Mouse (Mus musculus) limb, embryonic 14.5 days (tissue): ENCODE data around the gene Samd4. TPM values are rescaled to one million over a fixed set of nuclear protein-coding genes. Genes with fewer than 3 reads are reported as not detected.
A peak's percentile ranks its signal among the peaks of the same experiment; 100 is the strongest.

ENCODE experiments used
- ATAC-seq: fragments of 200-750 bp; cut with Nextera tagmentation; 2 replicates; pipeline ENCODE4 v1.8.0; 2017; ENCODE audit warnings: low read depth, moderate number of reproducible peaks, moderate TSS enrichment; ENCODE audit not compliant: low FRiP score
- DNase-seq: peaks from one replicate; pipeline ENCODE4 v3.0.0-alpha.2; 2015; ENCODE audit warnings: low spot score
- H3K27ac ChIP-seq: fragments of 300-500 bp; sonication (generic); replicated peaks from 2 replicates; pipeline ENCODE4 v1.5.1; 2014; ENCODE audit warnings: low read depth, mild to moderate bottlenecking, low read length, moderate library complexity, mixed read lengths
- H3K27me3 ChIP-seq: fragments of 300-500 bp; sonication (generic); 2 replicates; pipeline ENCODE4 v1.6.1; 2014; ENCODE audit warnings: low read length, mixed read lengths; ENCODE audit not compliant: control insufficient read depth, insufficient read depth
- H3K36me3 ChIP-seq: fragments of 300-500 bp; sonication (generic); 2 replicates; pipeline ENCODE4 v1.6.1; 2014; ENCODE audit warnings: mild to moderate bottlenecking, low read length, moderate library complexity, mixed read lengths; ENCODE audit not compliant: control insufficient read depth, insufficient read depth
- H3K4me1 ChIP-seq: fragments of 300-500 bp; sonication (generic); 2 replicates; pipeline ENCODE4 v1.6.1; 2014; ENCODE audit warnings: antibody characterized with exemption, low read length, mixed read lengths; ENCODE audit not compliant: control insufficient read depth, insufficient read depth
- H3K4me2 ChIP-seq: fragments of 300-500 bp; sonication (generic); replicated peaks from 2 replicates; pipeline ENCODE4 v1.6.1; 2014; ENCODE audit warnings: low read depth, mild to moderate bottlenecking, low read length, moderate library complexity; ENCODE audit not compliant: severe bottlenecking
- H3K4me3 ChIP-seq: fragments of 300-500 bp; sonication (generic); replicated peaks from 2 replicates; pipeline ENCODE4 v1.5.1; 2014; ENCODE audit warnings: low read length
- H3K9ac ChIP-seq: fragments of 300-500 bp; sonication (generic); 2 replicates; pipeline ENCODE4 v1.6.1; 2014; ENCODE audit warnings: mild to moderate bottlenecking, low read depth, low read length, moderate library complexity; ENCODE audit not compliant: severe bottlenecking
- H3K9me3 ChIP-seq: fragments of 300-500 bp; sonication (generic); 2 replicates; pipeline ENCODE4 v1.6.1; 2016; ENCODE audit warnings: low read length; ENCODE audit not compliant: control insufficient read depth
- POLR2A ChIP-seq: fragments of 200-500 bp; IDR thresholded peaks from 2 replicates; pipeline ENCODE4 v1.8.0; 2012; ENCODE audit warnings: inconsistent platforms, mild to moderate bottlenecking, moderate library complexity, borderline replicate concordance; ENCODE audit not compliant: insufficient read depth, insufficient read length; ENCODE audit errors: extremely low read depth
- WGBS: fragments of 180-500 bp; shearing (Covaris S2); extraction: QIAGEN DNeasy Blood & Tissue Kit; methylation state at CpG from one replicate; pipeline ENCODE4 v1.1.7; 2014; 5-methylcytosine and 5-hydroxymethylcytosine counted together
- polyA plus RNA-seq, 2 experiments: library from polyadenylated mRNA; depleted of rRNA in 1 of 2; stranded (reverse) in 1 of 2; unstranded in 1 of 2; fragments of >200 nt; fragmentation: Nextera tagmentation in 1 of 2; extraction: Ambion mirVana in 1 of 2; gene quantifications; 2 replicates each; pipeline versions ENCODE4 v1.2.1 to v1.2.3; 2012 to 2014

The Samd4 gene
- polyA plus RNA-seq, 2 experiments, result 9.6 to 23.9 TPM

- H3K4me1 ChIP-seq, result peaks cover 19% of the 10 kb centered on the region
- H3K27me3 ChIP-seq, result no peaks in the 10 kb centered on the region
- no peak for TF ChIP-seq POLR2A
- 0 out of 2 replicates have a peak, but pooled peaks cover 2% of the 10 kb centered on the region for H3K36me3 ChIP-seq
- DNase-seq, result peak; percentile 68
- peak overlapping the region; percentile 92 for H3K4me2 ChIP-seq
- H3K4me3 ChIP-seq, result peak overlapping the region; percentile 81
- H3K9ac ChIP-seq, result peak overlapping the region; percentile 94
- peak; percentile 16; the same call in 1 of the 2 replicates for ATAC-seq
- under 1% methylated on average over 58 of the region's 70 CpGs for WGBS
- H3K9me3 ChIP-seq, result no peaks in the 10 kb centered on the region
- peak overlapping the region; percentile 96 for H3K27ac ChIP-seq
Measured at GRCm38 (mm10) chr14:46883068-46883870, 615 bp downstream of the Samd4 start.

GRCm38 (mm10) chr14:46883871-46884441 is 1.3 kb downstream of the Samd4 start:
- peaks cover 19% of the 10 kb centered on the region for H3K4me1 ChIP-seq
- peaks cover 7% of the 10 kb centered on the region; the same call in 1 of the 2 replicates for H3K36me3 ChIP-seq
- H3K4me3 ChIP-seq, result peak overlapping the region; percentile 81
- peak overlapping the region; percentile 92 for H3K4me2 ChIP-seq
- H3K9ac ChIP-seq, result peak overlapping the region; percentile 94
- ATAC-seq (peak; percentile 35), DNase-seq (peak; percentile 71)
- TF ChIP-seq POLR2A, result no peak
- H3K27me3 ChIP-seq, result no peaks in the 10 kb centered on the region
- WGBS, result 0% methylated on average over 27 of the region's 29 CpGs
- H3K9me3 ChIP-seq, result no peaks in the 10 kb centered on the region
- H3K27ac ChIP-seq, result peak overlapping the region; percentile 96

DNA sequence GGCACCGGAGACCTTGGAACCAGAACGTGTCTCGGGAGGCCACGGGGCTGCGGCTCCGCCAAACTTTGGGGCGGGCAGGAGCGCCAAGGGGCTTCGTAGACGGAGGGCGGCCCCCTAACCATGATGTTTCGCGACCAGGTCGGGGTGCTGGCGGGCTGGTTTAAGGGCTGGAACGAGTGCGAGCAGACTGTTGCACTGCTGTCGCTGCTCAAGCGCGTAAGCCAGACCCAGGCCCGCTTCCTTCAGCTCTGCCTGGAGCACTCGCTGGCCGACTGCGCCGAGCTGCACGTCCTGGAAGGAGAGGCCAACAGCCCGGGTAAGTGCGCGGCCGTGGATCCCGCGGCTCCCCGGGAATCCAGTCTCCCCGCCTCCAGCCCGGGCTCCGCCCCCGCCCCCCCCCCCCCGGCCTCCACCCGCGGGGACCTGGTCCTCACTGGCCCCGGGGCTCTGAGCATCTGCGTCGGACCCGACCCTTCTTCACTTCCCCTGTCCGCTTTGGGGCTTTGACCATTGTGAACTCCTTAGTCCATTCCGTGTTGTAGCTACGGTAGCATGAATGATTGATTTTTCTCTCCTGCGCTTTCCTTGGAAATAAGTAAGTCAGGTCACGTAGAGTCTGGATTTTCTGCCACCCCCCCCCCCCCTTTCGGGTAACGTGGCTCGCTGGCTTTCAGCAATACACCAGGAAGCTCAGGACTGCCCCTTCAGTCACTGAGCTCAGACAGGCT is 2.2 kb downstream of the Samd4 start:
- Histone ChIP-seq H3K4me2 (peak overlapping the region; percentile 92), H3K27me3 (no peaks in the 10 kb centered on the region), H3K4me3 (peak overlapping the region; percentile 81), H3K27ac (peak overlapping the region; percentile 87), H3K9me3 (no peaks in the 10 kb centered on the region), H3K36me3 (peaks cover 16% of the 10 kb centered on the region), H3K9ac (peak overlapping the region; percentile 94), H3K4me1 (peaks cover 19% of the 10 kb centered on the region)
- under 1% methylated on average over 47 of the region's 52 CpGs for WGBS
- TF ChIP-seq POLR2A, result peak; percentile 60; the same call in 1 of the 2 replicates
- ATAC-seq (peak; percentile 38), DNase-seq (peak; percentile 58)

DNA sequence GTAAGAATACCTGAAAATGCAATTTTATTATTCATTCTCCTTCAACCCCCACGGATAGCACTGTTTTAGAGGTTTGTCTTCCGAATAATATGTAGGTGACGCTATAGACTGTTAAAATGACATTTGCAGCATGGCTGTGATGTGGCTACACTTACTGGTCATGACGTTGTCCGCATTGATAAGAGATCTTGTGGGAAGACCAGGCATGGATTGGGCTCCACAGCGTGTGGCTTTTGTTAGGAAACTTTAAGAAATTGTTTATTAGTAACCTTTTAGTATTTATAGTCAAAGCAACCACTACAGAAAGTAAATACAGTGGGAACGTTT is 2.7 kb downstream of the Samd4 start:
- Histone ChIP-seq H3K9me3 (no peaks in the 10 kb centered on the region), H3K4me2 (peak overlapping the region; percentile 92), H3K9ac (peak overlapping the region; percentile 94), H3K4me1 (peaks cover 19% of the 10 kb centered on the region), H3K36me3 (peaks cover 16% of the 10 kb centered on the region), H3K27me3 (no peaks in the 10 kb centered on the region), H3K4me3 (peak overlapping the region; percentile 81), H3K27ac (peak overlapping the region; percentile 87)
- 2% methylated on average over 7 of the region's 7 CpGs for WGBS
- peak; percentile 36 for DNase-seq
- no peak for TF ChIP-seq POLR2A
- ATAC-seq, result no peak

GRCm38 (mm10) chr14:46885891-46886301 is 3.2 kb downstream of the Samd4 start:
- Histone ChIP-seq H3K27ac (peak overlapping the region; percentile 87), H3K4me1 (peaks cover 19% of the 10 kb centered on the region), H3K36me3 (peaks cover 16% of the 10 kb centered on the region), H3K9ac (peak overlapping the region; percentile 94), H3K4me3 (peak overlapping the region; percentile 81), H3K27me3 (no peaks in the 10 kb centered on the region), H3K4me2 (peak overlapping the region; percentile 92), H3K9me3 (no peaks in the 10 kb centered on the region)
- no peak for DNase-seq
- no peak for TF ChIP-seq POLR2A
- WGBS, result 27% methylated on average over 5 of the region's 5 CpGs
- no peak for ATAC-seq
